8 mouse cellular contexts compared by ENCODE assay signal in genomic region chr10:61534371-61535101, GRCm38 (mm10). TPM values are rescaled to one million over a fixed set of nuclear protein-coding genes. Genes with fewer than 3 reads are reported as not detected.
A peak's percentile ranks its signal among the peaks of the same experiment; 100 is the strongest.
DNase-seq lines count a peak whose midpoint lies in the region; ATAC-seq and TF ChIP-seq lines count a peak whose summit lies in the region.

No protein-coding gene starts in this region.

- H3K9ac ChIP-seq in liver, embryonic 14.5 days (replicated peaks): no peak overlapping the region; the same call in 1 of the 2 replicates
- H3K9ac ChIP-seq in neural tube, embryonic 13.5 days: peak overlapping the region; percentile 49

- no peak for TF ChIP-seq CTCF in liver, embryonic 14.5 days (IDR thresholded peaks at IDR 0.05; ENCODE audit: low read depth)

- H3K4me1 ChIP-seq in liver, embryonic 14.5 days (replicated peaks; ENCODE audit: control insufficient read depth in 2 of 2, insufficient read depth in 2 of 2, low read length in 1 of 2): peaks cover 5 to 13% of the 10 kb centered on the region in 2 experiments
- H3K4me1 ChIP-seq in neural tube, embryonic 13.5 days (replicated peaks): peaks cover 66% of the 10 kb centered on the region

- no peaks in the 10 kb centered on the region for H3K9me3 ChIP-seq in liver, embryonic 14.5 days (ENCODE audit: control insufficient read depth, low read length)
- H3K9me3 ChIP-seq in neural tube, embryonic 13.5 days: no peaks in the 10 kb centered on the region

- peak; percentile 40 for DNase-seq in cerebellum, adult 11-12 months
- no peak for DNase-seq in cerebellum, postnatal 4 days (ENCODE audit: low spot score in 2 of 2)
- peak; percentile 32 to 34 for DNase-seq in cerebellum, postnatal 25 days
- peak; percentile 13 to 18 for DNase-seq in heart, postnatal 10 days
- peak; percentile 41 to 50 (median 44) for DNase-seq in liver, embryonic 14.5 days (ENCODE audit: low read depth in 3 of 3, low spot score in 3 of 3)
- no peak for DNase-seq in urinary bladder, adult 18-20 months (ENCODE audit: low spot score in 2 of 2)
- no peak for DNase-seq in adrenal gland, adult 18-20 months (ENCODE audit: low spot score in 2 of 2)

- no peak for TF ChIP-seq EP300 in liver, embryonic 14.5 days (IDR thresholded peaks at IDR 0.05; ENCODE audit: low read depth)

- H3K4me3 ChIP-seq in liver, embryonic 14.5 days (ENCODE audit: insufficient read depth in 1 of 2, low read depth in 2 of 2, low read length in 2 of 2): no peak overlapping the region
- no peak overlapping the region for H3K4me3 ChIP-seq in neural tube, embryonic 13.5 days

- H3K36me3 ChIP-seq in liver, embryonic 14.5 days (replicated peaks; ENCODE audit: control insufficient read depth, insufficient read depth, low read depth): no peaks in the 10 kb centered on the region
- no peaks in the 10 kb centered on the region for H3K36me3 ChIP-seq in neural tube, embryonic 13.5 days

- H3K27ac ChIP-seq in liver, embryonic 14.5 days: no peak overlapping the region
- peak overlapping the region; percentile 87 for H3K27ac ChIP-seq in neural tube, embryonic 13.5 days (replicated peaks)

- 69% methylated on average over 3 of the region's 3 CpGs for WGBS in liver, embryonic 14.5 days (ENCODE audit: insufficient replicate concordance)
- WGBS in neural tube, embryonic 13.5 days: 26% methylated on average over 3 of the region's 3 CpGs

- H3K4me2 ChIP-seq in liver, embryonic 14.5 days (ENCODE audit: low read depth): peak overlapping the region; percentile 6
- no peak overlapping the region for H3K4me2 ChIP-seq in neural tube, embryonic 13.5 days

- intact Hi-C loops in heart, postnatal 10 days (cut with DNase I): no loop called here

- peak; percentile 83 for ATAC-seq in liver, embryonic 14.5 days (ENCODE audit: insufficient read depth)
- ATAC-seq in neural tube, embryonic 13.5 days (ENCODE audit: low read depth): peak; percentile 68

- H3K27me3 ChIP-seq in liver, embryonic 14.5 days (ENCODE audit: control insufficient read depth, insufficient read depth, low read length): no peaks in the 10 kb centered on the region
- no peaks in the 10 kb centered on the region for H3K27me3 ChIP-seq in neural tube, embryonic 13.5 days

RNA-seq across cellular contexts. Expression of gene Lrrc20, which starts 58.9 kb away (rescaled TPM):
- total RNA-seq in heart, postnatal 10 days (2021): 10 to 100 TPM; 19.1 to 22.9 TPM
- polyA plus RNA-seq in liver, embryonic 14.5 days (2012; rRNA removed): 6.2 and 6.4 TPM in 2 replicates
- 6.1 and 7.7 TPM in 2 replicates for polyA plus RNA-seq in liver, embryonic 14.5 days (2014; fragmentation: Nextera tagmentation; extraction: Ambion mirVana)
- 14.9 and 15.0 TPM in 2 replicates for polyA plus RNA-seq in neural tube, embryonic 13.5 days (2015; fragmentation: Nextera tagmentation; extraction: Ambion mirVana)
- total RNA-seq in adrenal gland, adult 18-20 months (2021): 10 to 100 TPM in 1 of 2 experiments, 1 to 10 TPM in 1; 7.4 to 15.9 TPM

Comparison
In these comparisons a context has a peak if more than half of its experiments do, and no peak if none do; other contexts are left out.
1. DNase-seq: peak in cerebellum, adult 11-12 months (single experiment), cerebellum, postnatal 25 days (2 of 2), heart, postnatal 10 days (2 of 2) and liver, embryonic 14.5 days (3 of 3); none in cerebellum, postnatal 4 days (0 of 2), urinary bladder, adult 18-20 months (0 of 2) and adrenal gland, adult 18-20 months (0 of 2).